Mouse (Mus musculus) MEL (cell line): ENCODE results near the gene Fut2.

Experiments
- GATA1 ChIP-seq: IDR thresholded peaks from 2 replicates; pipeline ENCODE4 v1.6.1; 2011; ENCODE audit warnings: low read depth, low read length, improper control_type of control experiment
- JUND ChIP-seq: IDR thresholded peaks from 2 replicates; pipeline ENCODE4 v1.6.1; 2011; ENCODE audit warnings: low read depth, mild to moderate bottlenecking, improper control_type of control experiment, low read length
- TCF12 ChIP-seq: IDR thresholded peaks from 2 replicates; pipeline ENCODE4 v1.6.1; 2014; ENCODE audit warnings: low read depth, mild to moderate bottlenecking, inconsistent platforms, low read length, improper control_type of control experiment, moderate library complexity
- USF1 ChIP-seq: IDR thresholded peaks from 2 replicates; pipeline ENCODE4 v1.6.1; 2014; ENCODE audit warnings: low read depth, mild to moderate bottlenecking, inconsistent platforms, low read length, improper control_type of control experiment, moderate library complexity

DNA sequence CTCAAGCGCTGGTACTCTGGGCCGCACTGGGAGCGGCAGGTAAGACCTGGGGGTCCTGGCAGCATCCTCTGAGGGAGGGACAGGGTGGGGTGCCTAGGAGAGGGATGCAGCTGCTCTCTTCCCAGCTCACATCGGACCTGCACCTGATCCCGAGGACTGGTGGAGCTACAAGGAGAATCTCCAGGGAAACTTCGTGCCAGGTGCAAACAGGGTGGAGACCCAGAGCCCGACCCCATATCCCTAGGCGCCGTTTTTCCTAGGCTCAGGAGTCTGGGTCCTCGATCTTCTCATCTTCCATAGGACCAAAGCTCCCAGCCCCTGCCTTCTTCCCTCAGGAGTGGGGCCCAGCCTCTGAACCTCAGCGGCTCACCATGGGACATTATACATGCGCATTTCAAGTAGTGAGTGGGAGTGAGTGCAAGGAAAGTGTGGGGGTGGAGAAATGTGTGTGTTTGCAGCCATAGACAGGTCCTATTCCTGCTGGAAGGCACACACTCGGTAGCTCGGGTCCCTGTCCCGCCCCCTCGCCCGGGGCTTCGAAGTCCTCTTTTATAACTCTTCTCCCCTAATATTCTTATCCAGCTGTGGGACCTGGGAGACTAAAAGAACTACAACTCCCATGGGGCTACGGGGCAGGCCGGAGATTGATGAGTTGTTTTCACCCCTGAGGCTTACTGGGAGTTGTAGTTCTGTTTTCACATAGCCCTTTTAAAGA, 34.3 kb upstream of the Fut2 start:
- no peak for TF ChIP-seq JUND
- TF ChIP-seq TCF12, result no peak
- TF ChIP-seq USF1, result no peak
- no peak for TF ChIP-seq GATA1
